Mouse (Mus musculus) intestine, postnatal 0 days (tissue): ENCODE data around the gene Tiam1. TPM values are rescaled to one million over a fixed set of nuclear protein-coding genes. Genes with fewer than 3 reads are reported as not detected.

ENCODE experiments used
- ATAC-seq: fragments of 200-750 bp; cut with Nextera tagmentation; 2 replicates; pipeline ENCODE4 v1.8.0; 2017; ENCODE audit warnings: mild to moderate bottlenecking, moderate TSS enrichment, moderate library complexity
- H3K27ac ChIP-seq: fragments of 300-500 bp; sonication (generic); 2 replicates; pipeline ENCODE4 v1.5.1; 2014; ENCODE audit warnings: mild to moderate bottlenecking, low read depth, low read length, moderate library complexity
- H3K27me3 ChIP-seq: fragments of 300-500 bp; sonication (generic); replicated peaks from 2 replicates; pipeline ENCODE4 v1.6.1; 2014; ENCODE audit warnings: low read length, mixed read lengths; ENCODE audit not compliant: control insufficient read depth, insufficient read depth
- H3K36me3 ChIP-seq: fragments of 300-500 bp; sonication (generic); 2 replicates; pipeline ENCODE4 v1.6.1; 2014; ENCODE audit warnings: mild to moderate bottlenecking, moderate library complexity; ENCODE audit not compliant: control insufficient read depth, insufficient read depth
- H3K4me1 ChIP-seq: fragments of 300-500 bp; sonication (generic); replicated peaks from 2 replicates; pipeline ENCODE4 v1.6.1; 2014; ENCODE audit warnings: antibody characterized with exemption, low read length, mixed read lengths; ENCODE audit not compliant: control insufficient read depth, insufficient read depth
- H3K4me2 ChIP-seq: fragments of 300-500 bp; sonication (generic); replicated peaks from 2 replicates; pipeline ENCODE4 v1.6.1; 2014; ENCODE audit warnings: low read depth, mild to moderate bottlenecking, moderate library complexity
- H3K4me3 ChIP-seq: fragments of 300-500 bp; sonication (generic); 2 replicates; pipeline ENCODE4 v1.5.1; 2014; ENCODE audit warnings: low read depth, low read length
- H3K9ac ChIP-seq: fragments of 300-500 bp; sonication (generic); 2 replicates; pipeline ENCODE4 v1.6.1; 2014; ENCODE audit warnings: mild to moderate bottlenecking, low read depth, low read length
- H3K9me3 ChIP-seq: fragments of 300-500 bp; sonication (generic); 2 replicates; pipeline ENCODE4 v1.6.1; 2016; ENCODE audit warnings: mixed run types; ENCODE audit not compliant: control insufficient read depth
- CTCF ChIP-seq: sonication (generic); IDR thresholded peaks from 2 replicates; pipeline ENCODE4 v1.5.1; 2016; ENCODE audit warnings: low read depth, mild to moderate bottlenecking, control low read depth, antibody characterized with exemption, moderate library complexity
- WGBS: fragments of 180-500 bp; shearing (Covaris S2); extraction: QIAGEN DNeasy Blood & Tissue Kit; methylation state at CpG from one replicate; pipeline ENCODE4 v1.1.7; 2014; 5-methylcytosine and 5-hydroxymethylcytosine counted together
- polyA plus RNA-seq: library from polyadenylated mRNA; unstranded; fragments of >200 nt; fragmentation: Nextera tagmentation; extraction: Ambion mirVana; gene quantifications from 2 replicates; pipeline ENCODE4 v1.2.1, GENCODE M21; 2015

The Tiam1 gene
- polyA plus RNA-seq, 1 experiment from 2014 or later = 3.3 TPM

DNA sequence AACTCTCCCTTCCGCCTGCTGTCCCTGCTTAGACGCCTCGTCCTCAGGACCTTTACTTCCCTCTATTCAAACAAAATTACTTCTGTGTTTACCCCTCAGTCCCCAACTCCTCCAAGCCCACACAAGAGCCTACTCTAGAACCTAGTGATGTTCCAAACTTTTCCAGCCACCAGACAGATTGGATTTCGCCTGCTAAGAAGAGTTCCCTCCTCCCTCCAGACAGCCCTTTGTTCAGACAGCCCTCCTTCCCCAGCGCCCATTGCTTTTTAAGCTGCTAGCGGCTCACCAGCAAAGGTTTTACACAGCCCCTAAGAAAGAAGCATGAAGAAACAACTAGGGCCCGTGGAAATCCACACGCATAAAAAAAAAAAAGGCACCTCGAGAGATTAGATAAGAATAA, 2.0 kb downstream of the Tiam1 start:
- ATAC-seq = no peak
- no peaks in the 10 kb centered on the region for H3K9me3 ChIP-seq
- H3K4me1 ChIP-seq = peaks cover 4% of the 10 kb centered on the region
- no peak overlapping the region for H3K9ac ChIP-seq
- WGBS = 61% methylated on average over 9 of the region's 9 CpGs
- no peaks in the 10 kb centered on the region for H3K36me3 ChIP-seq
- H3K27ac ChIP-seq = no peak overlapping the region
- H3K4me3 ChIP-seq = no peak overlapping the region
- TF ChIP-seq CTCF = no peak
- H3K4me2 ChIP-seq = peak overlapping the region; percentile 98; the same call in 1 of the 2 replicates
- H3K27me3 ChIP-seq = no peaks in the 10 kb centered on the region

DNA sequence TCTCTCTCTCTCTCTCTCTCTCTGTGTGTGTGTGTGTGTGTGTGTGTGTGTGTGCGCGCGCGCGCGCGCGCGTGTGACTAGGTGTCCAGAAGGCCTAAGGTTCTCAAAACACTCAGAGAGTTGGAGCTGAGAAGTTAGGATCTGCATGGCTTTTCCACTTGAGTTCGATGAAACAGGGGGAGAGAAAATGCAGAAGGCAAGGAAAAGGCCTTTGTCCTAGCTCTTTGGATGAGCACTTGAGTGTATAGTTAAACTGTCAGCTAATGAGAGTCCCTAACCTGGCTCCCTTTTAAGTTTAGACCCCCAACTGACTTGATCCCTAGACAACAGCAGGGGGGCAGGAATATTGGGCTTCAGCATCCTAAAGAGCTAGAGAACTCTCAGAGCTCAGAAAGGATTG, 3.0 kb downstream of the Tiam1 start:
- Histone ChIP-seq H3K9me3 (no peaks in the 10 kb centered on the region), H3K27ac (no peak overlapping the region), H3K27me3 (no peaks in the 10 kb centered on the region), H3K36me3 (no peaks in the 10 kb centered on the region), H3K4me2 (no peak overlapping the region), H3K9ac (no peak overlapping the region), H3K4me1 (peaks cover 4% of the 10 kb centered on the region), H3K4me3 (no peak overlapping the region)
- ATAC-seq = no peak
- 89% methylated on average over 10 of the region's 10 CpGs for WGBS
- no peak for TF ChIP-seq CTCF

DNA sequence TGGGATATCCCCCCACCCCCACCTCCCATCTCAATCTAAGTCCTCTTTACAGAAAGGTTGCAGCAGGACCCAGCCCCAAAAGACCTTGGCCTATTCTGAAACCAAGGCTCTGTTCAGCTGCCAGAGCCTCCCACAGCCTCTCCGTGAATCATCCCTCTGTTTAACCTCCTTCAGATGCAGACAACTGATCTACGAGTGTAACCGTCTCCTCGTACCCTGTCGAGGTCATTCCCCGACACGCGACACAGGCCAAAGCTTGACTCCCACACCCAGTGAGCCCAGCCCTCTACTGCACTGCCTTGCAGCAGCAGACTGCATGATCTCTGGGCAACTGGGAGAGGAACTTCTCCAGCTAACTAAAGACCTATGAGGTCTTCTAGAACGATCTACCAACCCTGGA, 3.9 kb downstream of the Tiam1 start:
- TF ChIP-seq CTCF = no peak
- WGBS = 52% methylated on average over 9 of the region's 9 CpGs
- no peak overlapping the region for H3K9ac ChIP-seq
- ATAC-seq = no peak
- H3K4me3 ChIP-seq = no peak overlapping the region
- H3K27me3 ChIP-seq = no peaks in the 10 kb centered on the region
- no peak overlapping the region for H3K27ac ChIP-seq
- H3K4me2 ChIP-seq = no peak overlapping the region
- no peaks in the 10 kb centered on the region for H3K36me3 ChIP-seq
- H3K4me1 ChIP-seq = peaks cover 4% of the 10 kb centered on the region
- H3K9me3 ChIP-seq = no peaks in the 10 kb centered on the region

DNA sequence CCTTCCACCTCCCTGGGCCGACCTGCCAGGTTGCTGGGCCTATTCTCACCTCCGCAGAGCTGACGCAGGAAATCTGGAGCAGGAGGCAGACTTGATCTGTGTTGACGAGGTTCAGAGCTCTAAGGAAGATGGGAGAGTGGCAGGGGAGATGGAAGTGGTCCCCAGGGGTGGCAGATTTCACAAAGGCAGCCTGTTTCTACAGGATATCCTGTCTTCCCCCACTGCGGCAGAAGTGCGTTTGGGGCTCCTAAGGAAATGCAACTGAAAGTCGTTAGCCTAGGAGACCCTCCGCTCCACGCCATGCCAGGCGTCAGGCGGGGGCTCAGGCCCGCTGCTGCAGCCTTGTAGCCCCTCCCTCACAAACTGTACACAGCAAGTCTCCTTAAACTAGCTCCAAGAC, 5.4 kb downstream of the Tiam1 start:
- no peaks in the 10 kb centered on the region for H3K9me3 ChIP-seq
- 81% methylated on average over 12 of the region's 12 CpGs for WGBS
- H3K4me1 ChIP-seq = no peaks in the 10 kb centered on the region; the same call in none of the 2 replicates
- no peak overlapping the region for H3K4me2 ChIP-seq
- H3K9ac ChIP-seq = no peak overlapping the region
- no peak overlapping the region for H3K4me3 ChIP-seq
- H3K36me3 ChIP-seq = no peaks in the 10 kb centered on the region
- no peaks in the 10 kb centered on the region for H3K27me3 ChIP-seq
- H3K27ac ChIP-seq = no peak overlapping the region
- ATAC-seq = no peak
- no peak for TF ChIP-seq CTCF

DNA sequence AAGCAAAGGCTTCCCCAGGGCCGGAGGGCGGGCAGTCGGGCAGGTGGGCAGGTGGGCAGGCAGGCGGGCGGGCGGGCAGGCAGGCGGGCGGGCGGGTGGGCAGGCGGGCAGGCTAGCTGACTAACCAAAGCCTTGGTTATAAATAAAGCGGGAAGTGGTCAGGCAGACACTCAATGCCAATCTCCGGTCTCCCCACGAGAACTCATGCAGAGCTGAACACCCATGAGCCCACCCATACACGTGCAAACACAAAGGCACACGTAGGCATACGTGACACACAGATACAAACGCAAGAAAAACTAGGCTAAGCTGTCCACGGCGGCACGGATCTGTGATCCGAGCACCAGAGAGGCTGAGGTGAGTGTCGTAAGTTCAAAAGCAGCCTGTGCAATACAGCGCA, 6.4 kb downstream of the Tiam1 start:
- H3K4me3 ChIP-seq = no peak overlapping the region
- no peak for TF ChIP-seq CTCF
- no peaks in the 10 kb centered on the region for H3K27me3 ChIP-seq
- no peak overlapping the region for H3K27ac ChIP-seq
- H3K4me2 ChIP-seq = no peak overlapping the region
- H3K9me3 ChIP-seq = no peaks in the 10 kb centered on the region
- no peaks in the 10 kb centered on the region; the same call in 1 of the 2 replicates for H3K4me1 ChIP-seq
- H3K36me3 ChIP-seq = no peaks in the 10 kb centered on the region
- H3K9ac ChIP-seq = no peak overlapping the region
- whole genome bisulfite sequencing = 92% methylated on average over 23 of the region's 23 CpGs
- no peak for ATAC-seq

DNA sequence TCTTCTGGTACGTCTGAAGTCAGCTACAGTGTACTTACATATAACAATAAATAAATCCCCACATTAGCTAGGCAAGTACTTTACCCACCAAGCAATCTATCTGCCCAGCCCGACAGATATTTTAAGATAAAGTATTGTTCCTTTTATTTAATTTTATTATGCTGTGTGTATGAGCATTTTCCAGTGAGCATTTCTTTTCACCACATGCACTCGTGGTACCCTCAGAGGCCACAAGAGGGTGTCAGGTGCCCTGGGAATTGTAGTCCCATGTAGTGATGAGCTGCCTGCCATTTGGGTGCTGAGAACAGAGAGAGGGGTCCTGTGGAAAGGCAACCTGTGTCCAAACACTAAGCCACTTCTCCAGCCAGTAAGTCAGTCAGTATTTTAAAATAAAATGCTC, 8.0 kb downstream of the Tiam1 start:
- ATAC-seq = no peak
- Histone ChIP-seq H3K9ac (no peak overlapping the region), H3K27me3 (no peaks in the 10 kb centered on the region), H3K36me3 (no peaks in the 10 kb centered on the region), H3K27ac (no peak overlapping the region), H3K4me2 (no peak overlapping the region), H3K4me3 (no peak overlapping the region), H3K4me1 (no peaks in the 10 kb centered on the region), H3K9me3 (no peaks in the 10 kb centered on the region)
- peak; percentile 46 for TF ChIP-seq CTCF
- WGBS = 91% methylated on average over 3 of the region's 3 CpGs

DNA sequence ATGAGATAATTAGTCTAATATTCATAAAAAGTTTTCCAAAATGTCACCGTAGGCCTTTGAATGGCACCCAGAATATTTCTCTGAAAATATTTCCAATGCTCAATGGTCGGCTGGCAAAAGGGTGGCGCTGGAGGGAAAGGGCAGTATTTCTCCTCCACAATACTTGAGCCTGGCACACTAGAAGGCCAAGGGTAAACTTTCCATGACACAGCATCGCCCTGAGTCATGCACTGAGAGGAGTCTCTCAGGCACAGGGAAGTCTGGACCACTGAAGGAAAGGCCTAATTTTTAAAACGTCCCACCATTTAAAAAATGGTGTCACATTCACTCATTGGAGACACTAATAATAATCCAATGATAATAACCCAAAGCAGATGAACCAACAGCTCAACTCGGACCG, 9.2 kb downstream of the Tiam1 start:
- Histone ChIP-seq H3K9me3 (no peaks in the 10 kb centered on the region), H3K9ac (no peak overlapping the region), H3K4me2 (no peak overlapping the region), H3K36me3 (no peaks in the 10 kb centered on the region), H3K27ac (no peak overlapping the region), H3K4me1 (no peaks in the 10 kb centered on the region), H3K27me3 (no peaks in the 10 kb centered on the region), H3K4me3 (no peak overlapping the region)
- WGBS = 87% methylated on average over 6 of the region's 7 CpGs
- TF ChIP-seq CTCF = no peak
- no peak for ATAC-seq
